Mouse (Mus musculus): Measurements from ENCODE around the gene Golph3l. TPM values are rescaled to one million over a fixed set of nuclear protein-coding genes. Genes with fewer than 3 reads are reported as not detected.
"Not testable (repeated sequence)": the region's sequence is repeated elsewhere in the genome, so short reads cannot be mapped to it uniquely, and the experiment has no call there.

The Golph3l gene
- polyA plus RNA-seq, 1 experiment from 2014 or later = 26.8 TPM

DNA sequence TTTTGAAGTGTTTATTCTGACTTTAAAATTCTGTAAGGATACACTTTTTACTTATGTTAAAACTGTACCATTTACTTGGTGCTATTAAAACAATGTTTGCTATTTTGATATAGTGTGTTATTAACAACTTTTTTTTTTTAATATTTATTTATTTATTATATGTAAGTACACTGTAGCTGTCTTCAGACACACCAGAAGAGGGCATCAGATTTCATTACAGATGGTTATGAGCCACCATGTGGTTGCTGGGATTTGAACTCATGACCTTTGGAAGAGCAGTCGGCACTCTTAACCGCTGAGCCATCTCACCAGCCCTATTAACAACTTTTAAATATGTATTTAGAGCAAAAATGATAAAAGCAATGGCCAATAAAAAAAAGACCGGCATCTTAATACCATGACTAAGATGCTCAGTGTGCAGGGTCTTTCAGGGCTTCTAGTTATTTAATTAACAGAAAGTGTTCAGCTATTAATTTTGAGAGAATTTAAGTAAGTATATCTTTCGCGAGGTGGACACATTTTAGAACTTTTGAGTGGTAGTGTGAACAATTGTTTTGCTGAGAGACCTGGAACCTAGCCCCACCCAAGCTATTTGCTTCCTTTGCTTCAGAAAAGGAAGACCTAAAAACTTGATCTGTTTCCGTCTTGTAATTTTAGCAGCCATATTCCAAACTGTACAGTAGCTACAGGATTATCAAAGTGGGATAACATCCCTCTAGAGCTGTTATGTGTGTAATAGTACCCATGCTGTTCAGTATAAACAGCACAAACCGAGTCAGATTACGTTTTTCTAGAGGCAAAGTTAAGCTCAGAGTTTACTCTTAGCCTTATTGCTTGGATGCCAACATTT lies 755 bp upstream of the Golph3l start:
- peak overlapping the region; percentile 33; the same call in 1 of the 2 replicates for H3K9ac ChIP-seq

DNA sequence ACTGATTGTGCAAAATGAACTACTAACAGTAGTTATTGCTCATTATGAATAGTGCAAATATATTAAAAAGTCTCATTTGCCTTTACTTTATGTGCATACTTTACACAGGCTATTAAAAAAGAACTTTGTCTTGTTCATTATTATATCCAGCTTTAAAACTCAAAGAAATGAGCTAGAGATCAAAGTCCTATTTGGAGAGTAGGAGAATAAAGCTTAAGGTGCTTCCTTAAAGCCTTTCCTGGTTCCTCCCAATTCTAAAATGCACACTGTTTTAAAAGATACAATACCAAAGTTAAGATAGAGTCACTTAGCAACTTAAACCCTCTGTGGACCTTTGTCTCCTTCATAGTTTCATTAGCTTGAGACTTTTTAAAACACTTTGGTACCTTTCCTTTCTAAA lies 10.0 kb downstream of the Golph3l start:
- Histone ChIP-seq H3K27me3 (no peaks in the 10 kb centered on the region), H3K4me1 (replicated peaks) (no peaks in the 10 kb centered on the region), H3K36me3 (peaks cover 24% of the 10 kb centered on the region), H3K4me3 (no peak overlapping the region), H3K9me3 (no peaks in the 10 kb centered on the region), H3K4me2 (no peak overlapping the region), H3K27ac (replicated peaks) (no peak overlapping the region), H3K9ac (no peak overlapping the region)
- ATAC-seq (ENCODE audit: low FRiP score, low read depth) = no peak

More for the DNA sequence above, 755 bp upstream of the Golph3l start:
- WGBS = 51% methylated on average over 8 of the region's 8 CpGs
- no peaks in the 10 kb centered on the region for H3K27me3 ChIP-seq
- H3K36me3 ChIP-seq = peaks cover 10% of the 10 kb centered on the region
- H3K4me2 ChIP-seq = peak overlapping the region; percentile 60
- ATAC-seq (ENCODE audit: low FRiP score, low read depth) = no peak
- H3K4me1 ChIP-seq (replicated peaks) = peaks cover 15% of the 10 kb centered on the region
- peak overlapping the region; percentile 86 for H3K4me3 ChIP-seq
- no peaks in the 10 kb centered on the region for H3K9me3 ChIP-seq
- peak overlapping the region; percentile 69 for H3K27ac ChIP-seq (replicated peaks)

DNA sequence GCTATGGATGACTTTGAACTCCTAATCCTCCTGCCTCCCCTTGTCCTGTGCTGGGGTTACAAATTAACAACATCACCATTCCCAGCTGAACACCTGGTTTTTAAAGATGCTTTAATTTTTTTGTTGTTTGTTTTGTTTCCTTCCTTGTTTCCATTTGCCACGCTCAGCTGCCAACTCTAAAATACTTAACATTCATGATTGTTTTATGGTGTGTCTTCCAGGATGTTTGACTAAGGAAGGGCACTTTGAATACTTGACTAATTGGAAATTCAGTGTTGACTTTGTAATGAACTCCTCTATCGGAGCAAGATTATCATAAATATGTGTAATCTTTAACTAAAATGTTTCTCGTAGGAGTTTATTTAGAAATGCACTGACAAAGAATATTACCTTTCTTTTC lies 12.6 kb downstream of the Golph3l start:
- Histone ChIP-seq H3K27ac (replicated peaks) (no peak overlapping the region), H3K27me3 (no peaks in the 10 kb centered on the region), H3K9me3 (no peaks in the 10 kb centered on the region), H3K4me1 (replicated peaks) (no peaks in the 10 kb centered on the region), H3K4me2 (no peak overlapping the region), H3K9ac (no peak overlapping the region), H3K36me3 (peaks cover 4% of the 10 kb centered on the region; the same call in 1 of the 2 replicates), H3K4me3 (no peak overlapping the region)
- WGBS = 93% methylated on average over 3 of the region's 3 CpGs
- no peak for ATAC-seq (ENCODE audit: low FRiP score, low read depth)

DNA sequence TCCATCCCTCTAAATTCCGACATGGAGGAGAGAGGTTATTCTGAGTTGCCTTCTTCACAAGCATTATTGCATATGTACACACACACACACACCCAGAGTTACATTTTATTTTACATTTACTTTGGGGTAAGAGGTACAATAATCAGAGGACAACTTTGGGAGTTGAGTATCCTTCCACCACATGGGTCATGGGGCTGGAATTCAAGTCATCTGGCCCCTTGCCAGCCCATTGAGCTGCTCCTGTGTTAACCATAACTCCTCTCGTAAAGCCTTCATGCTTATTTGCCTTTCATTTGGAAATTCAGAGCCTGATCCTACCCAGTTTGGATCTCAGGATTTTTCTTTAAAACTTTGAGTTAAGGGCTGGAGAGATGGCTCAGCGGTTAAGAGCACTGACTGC lies 17.4 kb downstream of the Golph3l start:
- Histone ChIP-seq H3K9me3 (no peaks in the 10 kb centered on the region), H3K4me3 (no peak overlapping the region), H3K27me3 (no peaks in the 10 kb centered on the region), H3K27ac (replicated peaks) (no peak overlapping the region), H3K4me2 (no peak overlapping the region), H3K36me3 (peaks cover 27% of the 10 kb centered on the region), H3K4me1 (replicated peaks) (no peaks in the 10 kb centered on the region), H3K9ac (no peak overlapping the region)
- ATAC-seq (ENCODE audit: low FRiP score, low read depth) = no peak
- WGBS = 86% methylated on average over 3 of the region's 3 CpGs

DNA sequence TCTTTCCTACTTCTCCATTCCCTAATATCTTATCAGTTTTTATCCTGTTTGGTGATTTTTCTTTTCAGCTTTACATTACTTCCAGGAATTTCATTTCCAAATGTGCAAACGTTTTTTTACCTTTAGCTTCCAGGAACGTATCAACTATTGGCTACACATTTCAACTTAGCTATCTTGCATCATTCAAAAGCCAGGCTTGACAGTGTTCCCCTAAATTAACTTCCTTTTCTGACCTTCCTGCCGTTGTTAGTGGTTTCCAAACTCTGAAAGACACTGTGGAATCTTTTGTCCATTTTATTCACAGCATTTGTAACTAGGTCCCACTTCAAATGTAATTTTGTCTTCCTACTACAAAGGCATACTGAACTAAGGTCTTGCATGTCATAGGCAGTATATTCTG lies 20.5 kb downstream of the Golph3l start:
- H3K9me3 ChIP-seq = no peaks in the 10 kb centered on the region
- H3K27me3 ChIP-seq = no peaks in the 10 kb centered on the region
- ATAC-seq (ENCODE audit: low FRiP score, low read depth) = no peak
- H3K27ac ChIP-seq (replicated peaks) = no peak overlapping the region
- H3K4me3 ChIP-seq = no peak overlapping the region
- WGBS = 74% methylated on average over 3 of the region's 3 CpGs
- no peaks in the 10 kb centered on the region for H3K4me1 ChIP-seq (replicated peaks)
- H3K36me3 ChIP-seq = peaks cover 30% of the 10 kb centered on the region
- no peak overlapping the region for H3K4me2 ChIP-seq
- H3K9ac ChIP-seq = no peak overlapping the region

DNA sequence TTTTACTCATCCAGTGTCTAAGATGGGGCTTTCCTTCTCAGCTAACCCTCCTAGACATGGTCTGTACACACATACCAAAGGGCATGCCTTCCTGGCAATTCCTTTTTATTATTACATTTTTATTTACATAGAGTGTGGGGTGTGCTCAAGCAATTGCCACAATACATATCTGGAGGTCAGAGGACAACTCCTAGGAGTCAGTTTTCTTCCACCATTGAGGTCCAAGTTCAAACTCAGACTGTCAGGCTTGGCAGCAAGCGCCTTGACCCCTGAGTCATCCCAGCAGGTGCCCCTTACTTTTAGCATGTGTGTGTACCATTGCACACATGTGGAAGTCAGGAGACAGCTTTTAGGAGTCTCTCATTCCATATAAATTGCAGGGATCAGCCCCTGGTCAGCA lies 25.3 kb downstream of the Golph3l start:
- no peaks in the 10 kb centered on the region for H3K4me1 ChIP-seq (replicated peaks)
- H3K4me3 ChIP-seq = no peak overlapping the region
- ATAC-seq (ENCODE audit: low FRiP score, low read depth) = no peak
- no peaks in the 10 kb centered on the region for H3K9me3 ChIP-seq
- WGBS = 93% methylated on average over 1 of the region's 1 CpGs
- H3K27me3 ChIP-seq = no peaks in the 10 kb centered on the region
- no peak overlapping the region for H3K27ac ChIP-seq (replicated peaks)
- peaks cover 43% of the 10 kb centered on the region for H3K36me3 ChIP-seq
- no peak overlapping the region for H3K4me2 ChIP-seq
- H3K9ac ChIP-seq = no peak overlapping the region

DNA sequence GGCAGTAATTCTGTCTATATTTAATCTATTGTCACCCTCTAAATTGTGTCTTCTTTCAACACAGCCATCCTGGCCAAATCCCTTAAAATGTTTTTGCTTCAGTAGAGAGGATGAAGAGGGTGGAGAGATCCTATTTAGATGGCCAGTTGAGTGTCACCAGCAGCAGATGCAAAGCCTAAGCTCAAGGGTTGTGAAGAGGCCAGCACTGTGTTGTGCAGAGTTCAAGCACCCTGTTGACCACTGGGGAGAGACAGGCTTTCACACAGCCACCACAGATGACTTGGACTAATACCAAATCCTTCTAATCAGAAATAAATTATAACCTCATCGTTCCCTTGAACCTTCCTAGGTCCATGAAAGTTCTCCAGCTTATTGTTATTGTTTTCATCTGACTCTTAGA lies 29.8 kb downstream of the Golph3l start:
- no peak overlapping the region for H3K4me2 ChIP-seq
- 92% methylated on average over 1 of the region's 1 CpGs for WGBS
- no peak for ATAC-seq (ENCODE audit: low FRiP score, low read depth)
- H3K9ac ChIP-seq = no peak overlapping the region
- H3K9me3 ChIP-seq = no peaks in the 10 kb centered on the region
- H3K27me3 ChIP-seq = no peaks in the 10 kb centered on the region
- peaks cover 28% of the 10 kb centered on the region for H3K36me3 ChIP-seq
- no peaks in the 10 kb centered on the region for H3K4me1 ChIP-seq (replicated peaks)
- no peak overlapping the region for H3K4me3 ChIP-seq
- H3K27ac ChIP-seq (replicated peaks) = no peak overlapping the region

DNA sequence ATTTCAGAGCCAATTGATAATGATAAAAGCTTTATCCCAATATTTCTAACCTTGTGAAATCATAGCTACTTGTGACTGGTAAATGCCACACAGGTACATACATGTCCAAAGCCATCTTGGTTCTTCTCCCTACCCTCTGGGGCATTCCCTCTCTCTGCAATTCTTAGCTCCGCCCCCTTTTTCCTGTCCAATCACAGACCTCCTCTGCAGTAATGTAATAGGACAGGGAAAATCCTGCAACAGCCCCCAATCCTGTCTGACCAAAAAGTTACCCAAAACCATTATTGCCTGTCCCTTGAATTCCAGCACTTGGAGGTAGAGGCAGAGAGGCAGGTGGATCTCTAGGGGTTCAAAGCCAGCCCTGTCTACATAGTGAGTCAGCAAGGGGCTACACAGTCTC lies 32.5 kb downstream of the Golph3l start:
- H3K36me3 ChIP-seq = peaks cover 21% of the 10 kb centered on the region
- H3K4me2 ChIP-seq = no peak overlapping the region
- H3K4me1 ChIP-seq (replicated peaks) = peaks cover 10% of the 10 kb centered on the region
- H3K4me3 ChIP-seq = no peak overlapping the region
- 85% methylated on average over 1 of the region's 1 CpGs for WGBS
- ATAC-seq (ENCODE audit: low FRiP score, low read depth) = no peak
- no peaks in the 10 kb centered on the region for H3K9me3 ChIP-seq
- H3K27me3 ChIP-seq = no peaks in the 10 kb centered on the region
- H3K27ac ChIP-seq (replicated peaks) = no peak overlapping the region
- H3K9ac ChIP-seq = no peak overlapping the region

DNA sequence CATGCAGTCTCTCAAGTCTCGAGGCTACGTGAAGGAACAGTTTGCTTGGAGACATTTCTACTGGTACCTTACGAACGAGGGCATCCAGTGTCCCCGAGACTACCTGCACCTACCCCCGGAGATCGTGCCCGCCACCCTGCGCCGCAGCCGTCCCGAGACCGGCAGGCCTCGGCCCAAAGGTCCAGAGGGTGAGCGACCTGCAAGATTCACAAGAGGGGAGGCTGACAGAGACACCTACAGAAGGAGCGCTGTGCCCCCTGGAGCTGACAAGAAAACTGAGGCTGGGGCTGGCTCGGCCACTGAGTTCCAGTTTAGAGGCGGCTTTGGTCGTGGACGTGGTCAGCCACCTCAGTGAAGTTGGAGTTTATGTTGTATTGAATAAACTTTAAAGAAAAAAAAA lies 33.7 kb downstream of the Golph3l start:
- H3K27me3 ChIP-seq; H3K27ac ChIP-seq (replicated peaks); H3K4me2 ChIP-seq; ATAC-seq (ENCODE audit: low FRiP score, low read depth); H3K9me3 ChIP-seq; H3K9ac ChIP-seq; H3K4me3 ChIP-seq: not testable (repeated sequence)
- H3K36me3 ChIP-seq = peaks cover 20% of the 10 kb centered on the region
- WGBS = 94% methylated on average over 20 of the region's 20 CpGs
- H3K4me1 ChIP-seq (replicated peaks) = peaks cover 22% of the 10 kb centered on the region

DNA sequence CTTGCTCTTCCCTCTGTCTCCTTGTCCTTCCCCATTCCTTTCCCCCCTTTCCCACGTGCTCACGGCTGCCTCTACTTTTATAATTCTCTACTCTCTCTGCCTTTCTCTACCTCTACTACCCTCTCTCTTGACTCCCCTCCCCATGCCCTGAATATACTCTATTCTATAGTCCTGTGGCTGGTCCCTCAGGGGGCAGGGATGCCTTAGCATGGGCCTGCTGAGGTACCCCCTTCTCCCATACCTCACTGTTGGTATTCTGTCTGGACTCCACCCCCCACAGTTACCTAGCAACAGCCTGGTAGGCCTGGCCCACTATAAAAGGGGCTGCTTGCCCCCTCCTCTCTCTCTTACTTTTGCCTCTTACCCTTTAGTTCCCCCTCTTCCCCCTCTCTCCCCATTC lies 34.8 kb downstream of the Golph3l start:
- Histone ChIP-seq H3K36me3 (peaks cover 21% of the 10 kb centered on the region), H3K9ac (no peak overlapping the region), H3K4me2 (no peak overlapping the region), H3K27me3 (no peaks in the 10 kb centered on the region), H3K9me3 (no peaks in the 10 kb centered on the region), H3K4me3 (no peak overlapping the region), H3K4me1 (replicated peaks) (peaks cover 27% of the 10 kb centered on the region), H3K27ac (replicated peaks) (0 out of 2 replicates have a peak overlapping the region, but pooled peaks have one; percentile 99)
- ATAC-seq (ENCODE audit: low FRiP score, low read depth) = no peak
- WGBS = 45% methylated on average over 2 of the region's 2 CpGs

DNA sequence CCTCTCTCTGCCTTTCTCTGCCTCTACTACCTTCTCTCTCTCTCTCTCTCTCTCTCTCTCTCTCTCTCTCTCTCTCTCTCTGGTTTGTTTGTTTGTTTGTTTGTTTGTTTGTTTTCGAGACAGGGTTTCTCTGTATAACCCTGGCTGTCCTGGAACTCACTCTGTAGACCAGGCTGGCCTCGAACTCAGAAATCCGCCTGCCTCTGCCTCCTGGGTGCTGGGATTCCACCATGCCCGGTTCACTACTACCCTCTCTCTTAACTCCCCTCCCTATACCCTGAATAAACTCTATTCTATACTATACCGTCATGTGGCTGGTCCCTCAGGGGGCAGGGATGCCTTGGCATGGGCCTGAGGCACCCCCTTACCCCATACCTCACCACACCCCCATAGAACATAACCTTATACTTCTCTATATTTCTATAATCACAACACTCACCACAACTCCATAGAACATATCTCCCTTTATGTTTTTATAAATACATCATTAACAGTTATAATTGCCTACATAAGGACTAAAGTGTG lies 35.3 kb downstream of the Golph3l start:
- H3K27me3 ChIP-seq; ATAC-seq (ENCODE audit: low FRiP score, low read depth); H3K9me3 ChIP-seq: not testable (repeated sequence)
- peak overlapping the region; percentile 45; the same call in 1 of the 2 replicates for H3K9ac ChIP-seq
- H3K36me3 ChIP-seq = peaks cover 23% of the 10 kb centered on the region
- peak overlapping the region; percentile 64 for H3K4me2 ChIP-seq
- 65% methylated on average over 5 of the region's 5 CpGs for WGBS
- peak overlapping the region; percentile 99 for H3K27ac ChIP-seq (replicated peaks)
- H3K4me3 ChIP-seq = peak overlapping the region; percentile 80
- peaks cover 27% of the 10 kb centered on the region for H3K4me1 ChIP-seq (replicated peaks)

DNA sequence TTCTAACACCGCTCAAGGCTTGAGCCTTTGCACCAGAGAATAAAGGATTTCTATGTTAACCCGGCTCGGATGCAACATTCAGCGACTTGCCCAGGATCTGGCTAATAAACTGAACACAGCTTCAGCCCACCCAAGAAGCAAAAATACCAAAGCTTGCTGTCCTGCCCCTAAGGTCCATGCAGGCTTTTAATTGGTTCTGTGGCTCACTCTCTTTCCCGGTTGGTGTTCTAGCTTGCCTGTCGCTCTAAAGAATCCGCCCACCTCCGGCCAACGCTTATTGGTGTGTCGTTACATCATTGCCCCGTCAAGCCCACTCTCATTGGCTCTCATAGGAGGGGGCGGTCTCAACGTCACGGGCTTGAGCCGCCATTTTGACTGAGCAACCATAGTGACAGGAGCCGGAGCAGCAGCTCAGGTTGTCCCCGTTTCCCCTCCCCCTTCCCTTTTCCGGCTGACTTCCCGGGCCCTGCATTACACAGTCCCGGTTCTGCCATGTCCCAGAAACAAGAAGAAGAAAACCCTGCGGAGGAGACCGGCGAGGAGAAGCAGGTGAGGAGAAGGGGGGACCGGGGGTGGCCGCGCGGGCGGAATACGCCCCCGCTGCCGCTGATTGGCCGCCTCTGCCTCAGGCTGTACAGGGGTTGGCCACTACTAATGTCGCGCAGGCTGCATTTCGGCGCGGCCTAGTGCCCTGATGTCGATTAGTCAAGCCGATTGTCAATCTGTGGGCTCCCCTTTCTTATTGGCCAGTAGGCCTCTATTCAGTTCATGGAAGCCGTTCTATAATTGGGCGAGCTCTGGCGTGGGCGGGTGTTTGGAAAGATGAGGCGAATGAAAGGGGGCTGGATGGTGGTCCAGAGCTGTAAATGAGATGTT lies 36.1 kb downstream of the Golph3l start, which contains the start of gene Ensa:
Gene Ensa (plus strand): TSS at position 366 of the 876 bp plus-strand sequence.
- ATAC-seq (ENCODE audit: low FRiP score, low read depth) = peak; percentile 99
- WGBS = under 1% methylated on average over 44 of the region's 44 CpGs
- peak within 1 kb of the TSS; percentile 80 for H3K4me3 ChIP-seq
- H3K36me3 ChIP-seq = peaks cover 30% of the 10 kb centered on the region
- H3K9me3 ChIP-seq = no peaks in the 10 kb centered on the region
- no peaks in the 10 kb centered on the region for H3K27me3 ChIP-seq
- H3K9ac ChIP-seq = peak within 1 kb of the TSS; percentile 78
- peak within 1 kb of the TSS; percentile 99 for H3K27ac ChIP-seq (replicated peaks)
- peak within 1 kb of the TSS; percentile 70 for H3K4me2 ChIP-seq
- peaks cover 27% of the 10 kb centered on the region for H3K4me1 ChIP-seq (replicated peaks)
